Mouse (Mus musculus) kidney, postnatal 0 days (tissue): ENCODE data around the gene Shisal1. TPM values are rescaled to one million over a fixed set of nuclear protein-coding genes. Genes with fewer than 3 reads are reported as not detected.

Experiments used
- ATAC-seq: fragments of 200-750 bp; cut with Nextera tagmentation; replicated peaks from 2 replicates; pipeline ENCODE4 v1.8.0; 2017; ENCODE audit warnings: low read depth, moderate number of reproducible peaks, moderate TSS enrichment, moderate library complexity; ENCODE audit not compliant: low FRiP score
- DNase-seq: peaks from one replicate; pipeline ENCODE4 v3.0.0-alpha.2; 2016; ENCODE audit warnings: low spot score
- H3K27ac ChIP-seq: fragments of 300-500 bp; sonication (generic); 2 replicates; pipeline ENCODE4 v1.5.1; 2014; ENCODE audit warnings: mild to moderate bottlenecking
- H3K27me3 ChIP-seq: fragments of 300-500 bp; sonication (generic); 2 replicates; pipeline ENCODE4 v1.6.1; 2014; ENCODE audit warnings: low read length, mixed read lengths; ENCODE audit not compliant: insufficient read depth
- H3K36me3 ChIP-seq: fragments of 300-500 bp; sonication (generic); 2 replicates; pipeline ENCODE4 v1.6.1; 2014; ENCODE audit warnings: low read length, mixed read lengths; ENCODE audit not compliant: insufficient read depth
- H3K4me1 ChIP-seq: fragments of 300-500 bp; sonication (generic); replicated peaks from 2 replicates; pipeline ENCODE4 v1.6.1; 2014; ENCODE audit warnings: antibody characterized with exemption, low read length, mixed read lengths; ENCODE audit not compliant: insufficient read depth
- H3K4me2 ChIP-seq: fragments of 300-500 bp; sonication (generic); 2 replicates; pipeline ENCODE4 v1.6.1; 2014; ENCODE audit warnings: mild to moderate bottlenecking, low read length, moderate library complexity, mixed read lengths
- H3K4me3 ChIP-seq: fragments of 300-500 bp; sonication (generic); replicated peaks from 2 replicates; pipeline ENCODE4 v1.5.1; 2014; ENCODE audit warnings: low read depth, low read length
- H3K9ac ChIP-seq: fragments of 300-500 bp; sonication (generic); 2 replicates; pipeline ENCODE4 v1.6.1; 2014; ENCODE audit warnings: low read depth, low read length
- H3K9me3 ChIP-seq: fragments of 300-500 bp; sonication (generic); replicated peaks from 2 replicates; pipeline ENCODE4 v1.6.1; 2016; ENCODE audit warnings: low read length, inconsistent platforms, mixed read lengths
- CTCF ChIP-seq: IDR thresholded peaks from 2 replicates; pipeline ENCODE4 v1.5.1; 2016; ENCODE audit warnings: antibody characterized with exemption, low read depth, mild to moderate bottlenecking, moderate library complexity
- WGBS: fragments of 180-500 bp; shearing (Covaris S2); extraction: QIAGEN DNeasy Blood & Tissue Kit; methylation state at CpG from one replicate; pipeline ENCODE4 v1.1.7; 2014; 5-methylcytosine and 5-hydroxymethylcytosine counted together
- polyA plus RNA-seq: library from polyadenylated mRNA; unstranded; fragments of >200 nt; fragmentation: Nextera tagmentation; extraction: Ambion mirVana; gene quantifications from 2 replicates; pipeline ENCODE4 v1.2.1, GENCODE M21; 2015

The Shisal1 gene
- polyA plus RNA-seq, 1 experiment from 2014 or later = 2.1 TPM

DNA sequence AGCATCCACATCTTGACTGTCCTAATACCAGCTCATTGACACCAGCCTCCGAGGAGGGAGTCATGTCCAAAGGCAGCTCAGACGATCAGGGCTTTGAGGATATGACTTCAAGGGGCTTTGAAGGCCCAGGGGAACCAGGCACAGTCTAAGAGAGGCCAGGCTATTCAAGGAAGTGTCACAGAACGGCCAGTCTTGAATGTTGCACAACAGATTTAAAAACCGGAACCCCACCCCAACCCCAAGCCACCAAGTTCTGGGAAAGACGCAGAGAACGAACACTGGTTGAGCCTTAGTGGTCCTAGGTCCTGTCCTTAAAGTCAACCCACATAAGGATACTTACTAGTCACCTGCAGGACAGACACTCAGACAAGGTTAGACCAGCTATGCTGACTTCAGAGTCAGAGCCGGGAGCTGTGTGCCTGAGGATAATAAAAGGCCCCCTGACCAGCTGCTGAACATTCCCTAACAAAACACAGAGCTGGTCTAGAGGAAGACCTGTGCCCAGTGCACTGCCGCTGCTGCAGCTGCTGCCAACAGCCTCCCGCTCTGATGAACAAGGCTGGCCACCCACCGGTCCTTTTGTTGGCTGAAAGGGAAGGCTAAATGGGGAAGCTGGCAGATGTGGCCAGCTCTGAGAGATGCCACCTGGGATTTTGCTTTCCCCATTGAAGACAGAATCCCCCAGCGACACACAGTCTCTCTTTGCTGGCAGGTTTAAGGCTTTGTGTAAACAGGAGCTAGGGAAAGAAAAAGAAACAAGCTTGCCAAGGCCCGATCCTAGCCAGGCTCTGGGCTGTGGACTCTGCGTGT lies 19.8 kb upstream of the Shisal1 start:
- Histone ChIP-seq H3K9ac (no peak overlapping the region), H3K4me2 (no peak overlapping the region), H3K36me3 (no peaks in the 10 kb centered on the region), H3K4me3 (no peak overlapping the region), H3K27ac (no peak overlapping the region), H3K4me1 (no peaks in the 10 kb centered on the region), H3K27me3 (no peaks in the 10 kb centered on the region), H3K9me3 (no peaks in the 10 kb centered on the region)
- DNase-seq = peak; percentile 51
- no peak for ATAC-seq
- 48% methylated on average over 13 of the region's 13 CpGs for whole genome bisulfite sequencing
- no peak for TF ChIP-seq CTCF

- ATAC-seq = no peak
- Histone ChIP-seq H3K36me3 (no peaks in the 10 kb centered on the region), H3K9ac (no peak overlapping the region), H3K4me2 (no peak overlapping the region), H3K27me3 (no peaks in the 10 kb centered on the region), H3K4me1 (no peaks in the 10 kb centered on the region), H3K27ac (no peak overlapping the region), H3K4me3 (no peak overlapping the region), H3K9me3 (no peaks in the 10 kb centered on the region)
- no peak for DNase-seq
- 54% methylated on average over 2 of the region's 2 CpGs for WGBS
- TF ChIP-seq CTCF = no peak
Observed at GRCm38 (mm10) chr15:84461429-84461828, 14.5 kb upstream of the Shisal1 start.

GRCm38 (mm10) chr15:84458983-84459382 lies 12.1 kb upstream of the Shisal1 start:
- Histone ChIP-seq H3K9me3 (no peaks in the 10 kb centered on the region), H3K36me3 (no peaks in the 10 kb centered on the region), H3K4me1 (no peaks in the 10 kb centered on the region), H3K9ac (no peak overlapping the region), H3K4me2 (no peak overlapping the region), H3K4me3 (no peak overlapping the region), H3K27me3 (no peaks in the 10 kb centered on the region), H3K27ac (no peak overlapping the region)
- WGBS = 42% methylated on average over 6 of the region's 6 CpGs
- TF ChIP-seq CTCF = no peak
- DNase-seq (no peak), ATAC-seq (no peak)

DNA sequence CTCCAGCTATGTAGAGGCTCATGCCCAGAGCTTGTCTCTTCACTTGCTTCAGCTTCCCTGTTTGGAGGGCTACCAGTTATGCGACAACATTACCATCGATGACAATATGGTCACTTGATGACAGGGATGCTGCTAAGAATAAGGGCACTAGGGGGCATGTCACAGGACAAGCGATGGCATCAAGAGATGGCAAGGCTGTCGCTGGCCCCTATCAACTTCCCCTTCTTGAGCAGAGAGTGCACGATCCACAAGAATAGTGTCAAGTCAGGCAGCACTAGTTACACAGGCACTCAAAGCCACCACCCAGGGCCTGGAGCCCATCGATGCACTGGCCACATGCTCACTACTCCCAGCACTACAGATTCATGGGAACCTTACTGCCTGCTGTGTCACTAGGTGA lies 8.4 kb upstream of the Shisal1 start:
- Histone ChIP-seq H3K9me3 (no peaks in the 10 kb centered on the region), H3K27me3 (no peaks in the 10 kb centered on the region), H3K36me3 (no peaks in the 10 kb centered on the region), H3K4me2 (no peak overlapping the region), H3K4me1 (peaks cover 8% of the 10 kb centered on the region; the same call in 1 of the 2 replicates), H3K4me3 (no peak overlapping the region), H3K9ac (no peak overlapping the region), H3K27ac (no peak overlapping the region)
- ATAC-seq (no peak), DNase-seq (no peak)
- WGBS = 91% methylated on average over 6 of the region's 6 CpGs
- TF ChIP-seq CTCF = no peak

- ATAC-seq (no peak), DNase-seq (no peak)
- TF ChIP-seq CTCF = no peak
- no peaks in the 10 kb centered on the region for H3K9me3 ChIP-seq
- H3K27me3 ChIP-seq = 0 out of 2 replicates have a peak, but pooled peaks cover 5% of the 10 kb centered on the region
- WGBS = 84% methylated on average over 2 of the region's 2 CpGs
- H3K27ac ChIP-seq = no peak overlapping the region
- H3K9ac ChIP-seq = no peak overlapping the region
- H3K4me2 ChIP-seq = no peak overlapping the region
- no peak overlapping the region for H3K4me3 ChIP-seq
- peaks cover 9% of the 10 kb centered on the region; the same call in 1 of the 2 replicates for H3K4me1 ChIP-seq
- no peaks in the 10 kb centered on the region for H3K36me3 ChIP-seq
Observed at GRCm38 (mm10) chr15:84453091-84453490, 6.2 kb upstream of the Shisal1 start.

GRCm38 (mm10) chr15:84450441-84451183 lies 3.7 kb upstream of the Shisal1 start:
- peak overlapping the region; percentile 43 for H3K4me2 ChIP-seq
- peaks cover 15% of the 10 kb centered on the region for H3K27me3 ChIP-seq
- no peak for TF ChIP-seq CTCF
- 3% methylated on average over 21 of the region's 21 CpGs for WGBS
- H3K36me3 ChIP-seq = no peaks in the 10 kb centered on the region
- DNase-seq = peak; percentile 80
- no peak overlapping the region for H3K9ac ChIP-seq
- peaks cover 15% of the 10 kb centered on the region; the same call in 1 of the 2 replicates for H3K4me1 ChIP-seq
- no peak overlapping the region for H3K4me3 ChIP-seq
- no peak; the same call in 1 of the 2 replicates for ATAC-seq
- H3K9me3 ChIP-seq = no peaks in the 10 kb centered on the region
- H3K27ac ChIP-seq = 0 out of 2 replicates have a peak overlapping the region, but pooled peaks have one; percentile 5
